Mouse (Mus musculus) kidney, embryonic 14.5 days (tissue): ENCODE data around the gene Rnf220. TPM values are rescaled to one million over a fixed set of nuclear protein-coding genes. Genes with fewer than 3 reads are reported as not detected.

ENCODE experiments used
- ATAC-seq: fragments of 200-750 bp; cut with Nextera tagmentation; 2 replicates; pipeline ENCODE4 v1.8.0; 2017; ENCODE audit warnings: moderate number of reproducible peaks, mild to moderate bottlenecking, moderate TSS enrichment, moderate library complexity; ENCODE audit not compliant: low FRiP score, low TSS enrichment
- H3K27ac ChIP-seq: fragments of 300-500 bp; sonication (generic); 2 replicates; pipeline ENCODE4 v1.5.1; 2014; ENCODE audit warnings: low read depth, mild to moderate bottlenecking, low read length, moderate library complexity, mixed read lengths
- H3K27me3 ChIP-seq: fragments of 300-500 bp; sonication (generic); 2 replicates; pipeline ENCODE4 v1.6.1; 2014; ENCODE audit warnings: mild to moderate bottlenecking, low read length; ENCODE audit not compliant: control insufficient read depth, insufficient read depth
- H3K36me3 ChIP-seq: fragments of 300-500 bp; sonication (generic); 2 replicates; pipeline ENCODE4 v1.6.1; 2014; ENCODE audit warnings: low read length, mixed read lengths; ENCODE audit not compliant: control insufficient read depth, insufficient read depth
- H3K4me1 ChIP-seq: fragments of 300-500 bp; sonication (generic); 2 replicates; pipeline ENCODE4 v1.6.1; 2014; ENCODE audit warnings: low read length, mixed read lengths; ENCODE audit not compliant: control insufficient read depth, insufficient read depth
- H3K4me2 ChIP-seq: fragments of 300-500 bp; sonication (generic); replicated peaks from 2 replicates; pipeline ENCODE4 v1.6.1; 2014; ENCODE audit warnings: low read depth, mild to moderate bottlenecking, low read length
- H3K4me3 ChIP-seq: fragments of 300-500 bp; sonication (generic); 2 replicates; pipeline ENCODE4 v1.5.1; 2014; ENCODE audit warnings: mild to moderate bottlenecking, low read length
- H3K9ac ChIP-seq: fragments of 300-500 bp; sonication (generic); 2 replicates; pipeline ENCODE4 v1.6.1; 2014; ENCODE audit warnings: low read depth, mild to moderate bottlenecking, low read length, moderate library complexity
- H3K9me3 ChIP-seq: fragments of 300-500 bp; sonication (generic); 2 replicates; pipeline ENCODE4 v1.6.1; 2016; ENCODE audit warnings: low read length; ENCODE audit not compliant: control insufficient read depth
- WGBS: fragments of 180-500 bp; shearing (Covaris S2); extraction: QIAGEN DNeasy Blood & Tissue Kit; methylation state at CpG from one replicate; pipeline ENCODE4 v1.1.7; 2014; 5-methylcytosine and 5-hydroxymethylcytosine counted together
- polyA plus RNA-seq: library from polyadenylated mRNA; unstranded; fragments of >200 nt; fragmentation: Nextera tagmentation; extraction: Ambion mirVana; gene quantifications from 2 replicates; pipeline ENCODE4 v1.2.1, GENCODE M21; 2014

Rnf220 gene
- polyA plus RNA-seq, 1 experiment from 2014 or later: 59.3 TPM

GRCm38 (mm10) chr4:117484256-117485044, 12.4 kb downstream of the Rnf220 start:
- Histone ChIP-seq H3K27me3 (peaks cover 68% of the 10 kb centered on the region), H3K27ac (no peak overlapping the region), H3K36me3 (no peaks in the 10 kb centered on the region), H3K9ac (peak overlapping the region; percentile 47), H3K9me3 (no peaks in the 10 kb centered on the region), H3K4me1 (peaks cover 23% of the 10 kb centered on the region), H3K4me2 (peak overlapping the region; percentile 91), H3K4me3 (peak overlapping the region; percentile 48)
- peak; percentile 82 for ATAC-seq
- under 1% methylated on average over 69 of the region's 69 CpGs for WGBS

GRCm38 (mm10) chr4:117483931-117484255, 13.0 kb downstream of the Rnf220 start:
- under 1% methylated on average over 15 of the region's 15 CpGs for WGBS
- peak overlapping the region; percentile 91 for H3K4me2 ChIP-seq

GRCm38 (mm10) chr4:117482103-117482502, 14.7 kb downstream of the Rnf220 start:
- peaks cover 51% of the 10 kb centered on the region for H3K27me3 ChIP-seq
- no peak overlapping the region for H3K4me2 ChIP-seq

More at GRCm38 (mm10) chr4:117483931-117484255, 13.0 kb downstream of the Rnf220 start:
- Histone ChIP-seq H3K36me3 (no peaks in the 10 kb centered on the region), H3K4me3 (peak overlapping the region; percentile 48), H3K9ac (peak overlapping the region; percentile 47; the same call in 1 of the 2 replicates), H3K27me3 (peaks cover 63% of the 10 kb centered on the region), H3K27ac (no peak overlapping the region), H3K9me3 (no peaks in the 10 kb centered on the region), H3K4me1 (peaks cover 23% of the 10 kb centered on the region)
- no peak for ATAC-seq

GRCm38 (mm10) chr4:117480611-117481445, 16.0 kb downstream of the Rnf220 start:
- H3K27ac ChIP-seq: no peak overlapping the region; the same call in 1 of the 2 replicates
- H3K9ac ChIP-seq: no peak overlapping the region
- peaks cover 48% of the 10 kb centered on the region for H3K27me3 ChIP-seq
- H3K9me3 ChIP-seq: no peaks in the 10 kb centered on the region
- no peak for ATAC-seq
- 32% methylated on average over 11 of the region's 11 CpGs for whole genome bisulfite sequencing
- H3K4me2 ChIP-seq: no peak overlapping the region
- no peak overlapping the region for H3K4me3 ChIP-seq
- peaks cover 23% of the 10 kb centered on the region for H3K4me1 ChIP-seq
- no peaks in the 10 kb centered on the region for H3K36me3 ChIP-seq

More at GRCm38 (mm10) chr4:117482103-117482502, 14.7 kb downstream of the Rnf220 start:
- Histone ChIP-seq H3K36me3 (no peaks in the 10 kb centered on the region), H3K4me3 (no peak overlapping the region), H3K27ac (no peak overlapping the region), H3K9me3 (no peaks in the 10 kb centered on the region), H3K9ac (no peak overlapping the region), H3K4me1 (peaks cover 23% of the 10 kb centered on the region)
- ATAC-seq: no peak
- WGBS: 78% methylated on average over 5 of the region's 5 CpGs

GRCm38 (mm10) chr4:117479951-117480350, 16.9 kb downstream of the Rnf220 start:
- 17% methylated on average over 6 of the region's 6 CpGs for WGBS

GRCm38 (mm10) chr4:117478101-117478673, 18.7 kb downstream of the Rnf220 start:
- Histone ChIP-seq H3K4me3 (no peak overlapping the region), H3K36me3 (no peaks in the 10 kb centered on the region), H3K4me1 (peaks cover 16% of the 10 kb centered on the region; the same call in 1 of the 2 replicates), H3K4me2 (no peak overlapping the region), H3K27ac (no peak overlapping the region), H3K9ac (no peak overlapping the region), H3K9me3 (no peaks in the 10 kb centered on the region), H3K27me3 (peaks cover 47% of the 10 kb centered on the region)
- 52% methylated on average over 15 of the region's 15 CpGs for WGBS
- ATAC-seq: no peak

More at GRCm38 (mm10) chr4:117479951-117480350, 16.9 kb downstream of the Rnf220 start:
- peak; percentile 16; the same call in 1 of the 2 replicates for ATAC-seq
- no peak overlapping the region for H3K4me2 ChIP-seq
- no peak overlapping the region for H3K27ac ChIP-seq
- H3K9ac ChIP-seq: no peak overlapping the region
- H3K27me3 ChIP-seq: peaks cover 48% of the 10 kb centered on the region
- no peaks in the 10 kb centered on the region for H3K9me3 ChIP-seq
- H3K4me3 ChIP-seq: no peak overlapping the region
- peaks cover 23% of the 10 kb centered on the region for H3K4me1 ChIP-seq
- no peaks in the 10 kb centered on the region for H3K36me3 ChIP-seq

- no peak for ATAC-seq
- Histone ChIP-seq H3K27me3 (peaks cover 43% of the 10 kb centered on the region), H3K27ac (no peak overlapping the region), H3K4me2 (no peak overlapping the region), H3K4me3 (no peak overlapping the region), H3K4me1 (peaks cover 16% of the 10 kb centered on the region; the same call in 1 of the 2 replicates), H3K9ac (0 out of 2 replicates have a peak overlapping the region, but pooled peaks have one; percentile 18), H3K36me3 (no peaks in the 10 kb centered on the region), H3K9me3 (no peaks in the 10 kb centered on the region)
- 48% methylated on average over 5 of the region's 5 CpGs for WGBS
Measured at GRCm38 (mm10) chr4:117477401-117477800, 19.5 kb downstream of the Rnf220 start.

- H3K27me3 ChIP-seq: peaks cover 40% of the 10 kb centered on the region
- H3K4me1 ChIP-seq: peaks cover 16% of the 10 kb centered on the region; the same call in 1 of the 2 replicates
- H3K4me3 ChIP-seq: no peak overlapping the region
- no peak overlapping the region for H3K9ac ChIP-seq
- 67% methylated on average over 4 of the region's 4 CpGs for WGBS
- ATAC-seq: no peak
- no peaks in the 10 kb centered on the region for H3K9me3 ChIP-seq
- H3K27ac ChIP-seq: no peak overlapping the region
- no peak overlapping the region for H3K4me2 ChIP-seq
- no peaks in the 10 kb centered on the region for H3K36me3 ChIP-seq
Measured at GRCm38 (mm10) chr4:117476777-117477176, 20.1 kb downstream of the Rnf220 start.
